Mouse (Mus musculus): Measurements from ENCODE around the gene Qsox1.

DNA sequence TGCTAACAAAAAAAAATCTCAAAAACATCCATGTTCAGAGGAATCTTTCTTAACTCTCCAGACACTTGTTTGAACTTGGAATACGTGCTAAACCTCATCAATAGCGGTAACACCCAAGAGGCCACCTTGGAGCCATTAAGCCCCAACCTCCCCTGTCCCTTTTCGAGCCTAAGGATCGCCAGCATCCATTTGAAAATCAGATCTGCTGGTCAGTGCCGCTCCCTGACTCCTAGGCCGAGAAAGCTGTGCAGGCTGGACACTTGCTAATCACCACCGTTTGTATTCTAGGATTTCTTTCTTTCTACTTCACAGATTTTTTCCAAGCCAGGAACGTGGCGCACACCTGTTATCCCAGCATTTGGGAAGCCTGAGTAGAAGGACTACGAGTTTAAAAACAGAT lies 84.9 kb downstream of the Qsox1 start:
- no peak for TF ChIP-seq SMC3 (IDR thresholded peaks at IDR 0.05; ENCODE audit: low read depth, low read length)
- no peak for TF ChIP-seq CTCF (IDR thresholded peaks at IDR 0.05 in 2 of 3, conservative IDR thresholded peaks at IDR 0.05 in 1 of 3; ENCODE audit: control insufficient read depth in 1 of 3, insufficient read depth in 1 of 3, low read depth in 2 of 3, low read length in 3 of 3, poor library complexity in 1 of 3, severe bottlenecking in 1 of 3)
- no peak for TF ChIP-seq ZKSCAN1 (IDR thresholded peaks at IDR 0.05; ENCODE audit: low read depth, low read length)
- no peak for TF ChIP-seq POLR2A (IDR thresholded peaks at IDR 0.05; ENCODE audit: control insufficient read depth in 1 of 2, insufficient read depth in 1 of 2, low read depth in 1 of 2, low read length in 2 of 2, poor library complexity in 1 of 2)
- no peak for TF ChIP-seq USF1 (IDR thresholded peaks at IDR 0.05; ENCODE audit: low read depth, low read length)
- TF ChIP-seq NRF1 (IDR thresholded peaks at IDR 0.05; ENCODE audit: insufficient read depth, low read depth, low read length, poor library complexity, severe bottlenecking): no peak
- TF ChIP-seq EP300 (IDR thresholded peaks at IDR 0.05; ENCODE audit: low read depth in 1 of 2, low read length in 2 of 2): no peak
- TF ChIP-seq BHLHE40 (IDR thresholded peaks at IDR 0.05; ENCODE audit: borderline replicate concordance, low read depth, low read length): no peak
- TF ChIP-seq ZNF384 (IDR thresholded peaks at IDR 0.05; ENCODE audit: low read depth, low read length): no peak
- no peak for TF ChIP-seq UBTF (IDR thresholded peaks at IDR 0.05; ENCODE audit: borderline replicate concordance, insufficient read depth, low read depth, low read length)
- no peak for TF ChIP-seq RCOR1 (IDR thresholded peaks at IDR 0.05; ENCODE audit: low read depth, low read length)
